Mouse (Mus musculus) CH12.LX (cell line): Measurements from ENCODE around the gene Gm28539. TPM values are rescaled to one million over a fixed set of nuclear protein-coding genes. Genes with fewer than 3 reads are reported as not detected.

Experiments
- DNase-seq: peaks from one replicate; pipeline ENCODE4 v3.0.0-alpha.2; 2013; ENCODE audit errors: extremely low read depth
- H3K27ac ChIP-seq: 2 replicates; pipeline ENCODE4 v1.5.1; 2012; ENCODE audit warnings: low read depth, mild to moderate bottlenecking, control low read depth, moderate library complexity; ENCODE audit not compliant: insufficient read depth
- H3K27me3 ChIP-seq: replicated peaks from 2 replicates; pipeline ENCODE3; 2012; ENCODE audit warnings: inconsistent platforms
- H3K36me3 ChIP-seq, 2 experiments: replicated peaks in 1 of 2; 2 replicates each; pipeline versions ENCODE3 to v1.6.1; 2012; ENCODE audit warnings: inconsistent platforms in 1 of 2, low read length in 1 of 2, mild to moderate bottlenecking in 1 of 2, mixed read lengths in 1 of 2, moderate library complexity in 1 of 2; ENCODE audit not compliant: control insufficient read depth in 1 of 2, insufficient read depth in 1 of 2
- H3K4me1 ChIP-seq, 2 experiments: 2 replicates each; pipeline ENCODE4 v1.6.1; 2012; ENCODE audit warnings: inconsistent platforms in 1 of 2, moderate library complexity in 1 of 2; ENCODE audit not compliant: insufficient read depth in 2 of 2, control insufficient read depth in 1 of 2
- H3K4me2 ChIP-seq: 2 replicates; pipeline ENCODE4 v1.6.1; 2012; ENCODE audit warnings: low read depth, mild to moderate bottlenecking, control low read depth; ENCODE audit not compliant: poor library complexity, insufficient read depth, severe bottlenecking
- H3K4me3 ChIP-seq, 3 experiments: fragments of 150-350 bp in 1 of 3; sonication (generic) in 1 of 3; replicated peaks in 1 of 3; 2 replicates each; pipeline versions ENCODE3 to v1.5.1; 2011 to 2012; ENCODE audit warnings: low read depth in 2 of 3, low read length in 2 of 3, mild to moderate bottlenecking in 2 of 3, moderate library complexity in 2 of 3, control low read depth in 1 of 3, improper control_type of control experiment in 1 of 3, inconsistent platforms in 1 of 3, mixed read lengths in 1 of 3; ENCODE audit not compliant: poor library complexity in 1 of 3
- H3K79me2 ChIP-seq: replicated peaks from 2 replicates; pipeline ENCODE4 v1.6.1; 2012; ENCODE audit warnings: mild to moderate bottlenecking, moderate library complexity; ENCODE audit not compliant: control insufficient read depth, poor library complexity, insufficient read depth, severe bottlenecking; ENCODE audit errors: extremely low read depth
- H3K9ac ChIP-seq: 2 replicates; pipeline ENCODE4 v1.6.1; 2012; ENCODE audit warnings: low read depth, mild to moderate bottlenecking, control low read depth, moderate library complexity; ENCODE audit not compliant: insufficient read depth
- H3K9me3 ChIP-seq: replicated peaks from 2 replicates; pipeline ENCODE3; 2012; ENCODE audit warnings: low read length, inconsistent platforms, mixed read lengths
- CHD2 ChIP-seq: IDR thresholded peaks from 2 replicates; pipeline ENCODE4 v1.6.1; 2011; ENCODE audit warnings: low read length, improper control_type of control experiment
- CTCF ChIP-seq, 2 experiments: IDR thresholded peaks in 1 of 2; conservative IDR thresholded peaks in 1 of 2; 2 replicates each; pipeline ENCODE4 v1.5.1; 2011 to 2012; ENCODE audit warnings: low read depth in 2 of 2, low read length in 2 of 2, improper control_type of control experiment in 1 of 2, inconsistent platforms in 1 of 2, mild to moderate bottlenecking in 1 of 2, moderate library complexity in 1 of 2
- ELF1 ChIP-seq: IDR thresholded peaks from 2 replicates; pipeline ENCODE4 v1.6.1; 2014; ENCODE audit warnings: low read depth, mild to moderate bottlenecking, inconsistent platforms, low read length, improper control_type of control experiment
- EP300 ChIP-seq: IDR thresholded peaks from 2 replicates; pipeline ENCODE4 v1.6.1; 2011; ENCODE audit warnings: low read length, improper control_type of control experiment
- GABPA ChIP-seq: IDR thresholded peaks from 2 replicates; pipeline ENCODE4 v1.6.1; 2012; ENCODE audit warnings: low read depth, low read length, improper control_type of control experiment, inconsistent platforms; ENCODE audit not compliant: insufficient replicate concordance
- HCFC1 ChIP-seq: IDR thresholded peaks from 2 replicates; pipeline ENCODE4 v1.6.1; 2012; ENCODE audit warnings: low read depth, mild to moderate bottlenecking, inconsistent platforms, low read length, improper control_type of control experiment
- JUN ChIP-seq: IDR thresholded peaks from 2 replicates; pipeline ENCODE4 v1.6.1; 2011; ENCODE audit warnings: low read depth, mild to moderate bottlenecking, low read length, improper control_type of control experiment, moderate library complexity; ENCODE audit not compliant: insufficient read depth
- JUND ChIP-seq: conservative IDR thresholded peaks from 2 replicates; pipeline ENCODE4 v1.6.1; 2011; ENCODE audit warnings: low read depth, low read length, improper control_type of control experiment
- MAFK ChIP-seq: IDR thresholded peaks from 2 replicates; pipeline ENCODE4 v1.6.1; 2011; ENCODE audit warnings: low read length, improper control_type of control experiment; ENCODE audit not compliant: insufficient replicate concordance
- MAZ ChIP-seq: IDR thresholded peaks from 2 replicates; pipeline ENCODE4 v1.6.1; 2012; ENCODE audit warnings: low read depth, mild to moderate bottlenecking, inconsistent platforms, low read length, improper control_type of control experiment, moderate library complexity
- MEF2A ChIP-seq: IDR thresholded peaks from 2 replicates; pipeline ENCODE4 v1.6.1; 2014; ENCODE audit warnings: low read depth, mild to moderate bottlenecking, inconsistent platforms, low read length, improper control_type of control experiment, borderline replicate concordance
- NELFE ChIP-seq: IDR thresholded peaks from 2 replicates; pipeline ENCODE4 v1.6.1; 2011; ENCODE audit warnings: low read depth, low read length, improper control_type of control experiment
- NRF1 ChIP-seq: IDR thresholded peaks from 2 replicates; pipeline ENCODE4 v1.6.1; 2014; ENCODE audit warnings: low read depth, mild to moderate bottlenecking, inconsistent platforms, low read length, improper control_type of control experiment, moderate library complexity
- PAX5 ChIP-seq: IDR thresholded peaks from 2 replicates; pipeline ENCODE4 v1.6.1; 2012; ENCODE audit warnings: low read length, inconsistent platforms, mixed read lengths
- POLR2A ChIP-seq: IDR thresholded peaks from 2 replicates; pipeline ENCODE4 v1.6.1; 2011; ENCODE audit warnings: low read depth, mild to moderate bottlenecking, improper control_type of control experiment, low read length
- RAD21 ChIP-seq: IDR thresholded peaks from 2 replicates; pipeline ENCODE4 v1.6.1; 2011; ENCODE audit warnings: low read depth, mild to moderate bottlenecking, low read length, improper control_type of control experiment, moderate library complexity
- RCOR1 ChIP-seq: conservative IDR thresholded peaks from 2 replicates; pipeline ENCODE4 v1.6.1; 2012; ENCODE audit warnings: low read depth, mild to moderate bottlenecking, inconsistent platforms, low read length, improper control_type of control experiment
- SIN3A ChIP-seq: IDR thresholded peaks from 2 replicates; pipeline ENCODE4 v1.6.1; 2012; ENCODE audit warnings: low read length, improper control_type of control experiment, inconsistent platforms
- TBP ChIP-seq: conservative IDR thresholded peaks from 2 replicates; pipeline ENCODE4 v1.6.1; 2011; ENCODE audit warnings: low read depth, low read length, improper control_type of control experiment
- TCF12 ChIP-seq: IDR thresholded peaks from 2 replicates; pipeline ENCODE4 v1.6.1; 2014; ENCODE audit warnings: low read depth, mild to moderate bottlenecking, inconsistent platforms, low read length, improper control_type of control experiment
- USF1 ChIP-seq: IDR thresholded peaks from 2 replicates; pipeline ENCODE4 v1.6.1; 2014; ENCODE audit warnings: low read depth, mild to moderate bottlenecking, inconsistent platforms, low read length, improper control_type of control experiment
- USF2 ChIP-seq: conservative IDR thresholded peaks from 2 replicates; pipeline ENCODE4 v1.6.1; 2011; ENCODE audit warnings: low read depth, low read length, improper control_type of control experiment
- ZC3H11A ChIP-seq: IDR thresholded peaks from 2 replicates; pipeline ENCODE4 v1.6.1; 2012; ENCODE audit warnings: low read depth, mild to moderate bottlenecking, inconsistent platforms, low read length, improper control_type of control experiment
- ZKSCAN1 ChIP-seq: IDR thresholded peaks from 2 replicates; pipeline ENCODE4 v1.6.1; 2012; ENCODE audit warnings: low read depth, inconsistent platforms, low read length, improper control_type of control experiment, borderline replicate concordance
- ZMIZ1 ChIP-seq: IDR thresholded peaks from 2 replicates; pipeline ENCODE4 v1.6.1; 2012; ENCODE audit warnings: low read depth, mild to moderate bottlenecking, inconsistent platforms, low read length, improper control_type of control experiment
- ZNF384 ChIP-seq: IDR thresholded peaks from 2 replicates; pipeline ENCODE4 v1.6.1; 2012; ENCODE audit warnings: low read depth, low read length, improper control_type of control experiment, inconsistent platforms
- dilution Hi-C: fragments of 300-500 bp; cut with MboI; formaldehyde crosslinking; loops from 2 replicates; pipeline ENCODE4 v1.14.3; 2020; ENCODE audit warnings: low sequenced_read_pairs; ENCODE audit not compliant: extremely low pct_unique_long_range_greater_than_20kb, extremely low pct_ligation_motif_present
- in situ Hi-C: fragments of 300-500 bp; cut with MboI; formaldehyde crosslinking; loops from 3 replicates; pipeline ENCODE4 v1.14.3; 2019; ENCODE audit warnings: low sequenced_read_pairs, low pct_ligation_motif_present, low pct_unique_long_range_greater_than_20kb, mixed read lengths
- polyA plus RNA-seq: library from polyadenylated mRNA; unstranded; fragments of >175 nt; gene quantifications from 2 replicates; pipeline ENCODE4 v1.2.1, GENCODE M21; 2012; ENCODE audit warnings: low read depth; ENCODE audit not compliant: insufficient read length
- total RNA-seq, 2 experiments: library from RNA; depleted of rRNA; stranded (reverse); fragments of 300-350 nt in 1 of 2; fragments of >200 nt in 1 of 2; gene quantifications; 2 replicates each; pipeline ENCODE4 v1.2.3; 2012 to 2014

The Gm28539 gene
- total and polyA plus RNA-seq, 3 experiments, result 3.9 to 12.2 TPM; not detected in 1

DNA sequence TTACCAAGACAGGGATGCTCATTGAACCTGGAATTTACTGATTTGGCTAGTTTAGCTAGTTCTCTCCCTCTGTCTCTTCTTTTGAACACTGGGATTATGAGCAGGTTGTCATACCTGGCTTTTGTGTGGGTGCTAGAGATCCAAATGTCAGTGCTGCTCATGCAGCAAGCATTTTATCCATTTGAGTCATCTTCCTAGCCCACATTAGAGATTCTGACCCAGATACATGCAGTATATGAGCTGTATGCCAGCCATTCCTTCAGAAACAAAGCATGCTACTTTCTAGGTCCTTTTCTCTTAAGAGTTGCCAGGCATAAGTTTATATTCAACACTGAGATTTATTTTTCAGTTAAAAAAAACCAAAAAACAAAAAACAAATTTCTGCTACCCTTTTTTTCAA is 116.4 kb downstream of the Gm28539 start:
- no peak for DNase-seq
- Histone ChIP-seq H3K79me2 (no peaks in the 10 kb centered on the region), H3K36me3 (peaks cover 83 to 99% of the 10 kb centered on the region in 2 experiments), H3K4me3 (no peak overlapping the region), H3K4me2 (no peak overlapping the region), H3K4me1 (no peaks in the 10 kb centered on the region), H3K9ac (no peak overlapping the region), H3K9me3 (no peaks in the 10 kb centered on the region), H3K27me3 (no peaks in the 10 kb centered on the region), H3K27ac (no peak overlapping the region)
- in situ Hi-C loops (loop anchor here (25.0 kb wide), 1 partner anchor 434 kb away; no protein-coding TSS in a partner anchor), dilution Hi-C loops (no loop called here)
- TF ChIP-seq JUND, result no peak
- TF ChIP-seq EP300, result no peak

- H3K27ac ChIP-seq, result no peak overlapping the region
- no peaks in the 10 kb centered on the region for H3K79me2 ChIP-seq
- no peak for DNase-seq
- peaks cover 0 to 2% of the 10 kb centered on the region in 2 experiments; a peak in 1 of 4 replicates for H3K4me1 ChIP-seq
- dilution Hi-C loops (no loop called here), in situ Hi-C loops (loop anchor here (25.0 kb wide), 1 partner anchor 432 kb away; no protein-coding TSS in a partner anchor)
- H3K4me3 ChIP-seq, result no peak overlapping the region
- no peaks in the 10 kb centered on the region for H3K9me3 ChIP-seq
- no peak for TF ChIP-seq RCOR1
- no peak for TF ChIP-seq USF1
- TF ChIP-seq PAX5, result no peak
- no peak for TF ChIP-seq EP300
- no peak for TF ChIP-seq JUND
- H3K36me3 ChIP-seq, result peaks cover 65 to 85% of the 10 kb centered on the region in 2 experiments
- no peaks in the 10 kb centered on the region for H3K27me3 ChIP-seq
- no peak overlapping the region for H3K9ac ChIP-seq
- no peak overlapping the region for H3K4me2 ChIP-seq
Observed at GRCm38 (mm10) chr16:18955070-18955469, 118.7 kb downstream of the Gm28539 start.

- dilution Hi-C loops (no loop called here), in situ Hi-C loops (loop anchor here (25.0 kb wide), 1 partner anchor 424 kb away; no protein-coding TSS in a partner anchor)
- peak; percentile 48 for DNase-seq
- peaks cover 23% of the 10 kb centered on the region for H3K9me3 ChIP-seq
- no peak overlapping the region for H3K4me3 ChIP-seq
- H3K27me3 ChIP-seq, result no peaks in the 10 kb centered on the region
- H3K27ac ChIP-seq, result no peak overlapping the region
- H3K36me3 ChIP-seq, result peaks cover 42 to 76% of the 10 kb centered on the region in 2 experiments
- H3K9ac ChIP-seq, result no peak overlapping the region
- H3K4me2 ChIP-seq, result no peak overlapping the region
- H3K79me2 ChIP-seq, result no peaks in the 10 kb centered on the region; the same call in 1 of the 2 replicates
- H3K4me1 ChIP-seq, result peaks cover 4 to 43% of the 10 kb centered on the region in 2 experiments
- TF ChIP-seq CHD2, result no peak
- TF ChIP-seq POLR2A, result no peak
- no peak for TF ChIP-seq SIN3A
- no peak for TF ChIP-seq RAD21
- TF ChIP-seq EP300, result peak; percentile 70
- TF ChIP-seq NRF1, result no peak
- no peak for TF ChIP-seq JUN
- TF ChIP-seq MEF2A, result peak; percentile 88
- no peak for TF ChIP-seq HCFC1
- TF ChIP-seq ZC3H11A, result no peak
- TF ChIP-seq GABPA, result no peak
- TF ChIP-seq ZNF384, result no peak
- no peak for TF ChIP-seq MAZ
- TF ChIP-seq CTCF (conservative IDR thresholded peaks at IDR 0.05 in 1 of 2, IDR thresholded peaks at IDR 0.05 in 1 of 2; ENCODE audit: low read depth in 2 of 2, low read length in 2 of 2), result no peak
- TF ChIP-seq ZMIZ1, result no peak
- no peak for TF ChIP-seq PAX5
- TF ChIP-seq TBP, result no peak
- no peak for TF ChIP-seq NELFE
- TF ChIP-seq ZKSCAN1, result no peak
- no peak for TF ChIP-seq USF2
- TF ChIP-seq TCF12, result peak; percentile 48; the same call in 1 of the 2 replicates
- TF ChIP-seq MAFK, result 0 out of 2 replicates have a peak, but pooled peaks have one; percentile 17
- no peak for TF ChIP-seq ELF1
Observed at GRCm38 (mm10) chr16:18963486-18963885, 127.1 kb downstream of the Gm28539 start.
